Mouse (Mus musculus) embryonic facial prominence, embryonic 11.5 days (tissue): ENCODE results near the gene Tmem266. TPM values are rescaled to one million over a fixed set of nuclear protein-coding genes. Genes with fewer than 3 reads are reported as not detected.

Experiments used
- ATAC-seq: fragments of 200-750 bp; cut with Nextera tagmentation; replicated peaks from 2 replicates; pipeline ENCODE4 v1.8.0; 2017; ENCODE audit warnings: low read depth; ENCODE audit not compliant: insufficient number of reproducible peaks, low FRiP score, low TSS enrichment
- DNase-seq: peaks from one replicate; pipeline ENCODE4 v3.0.0-alpha.2; 2015; ENCODE audit warnings: low spot score
- H3K27ac ChIP-seq: fragments of 300-500 bp; sonication (generic); replicated peaks from 2 replicates; pipeline ENCODE4 v1.5.1; 2014; ENCODE audit warnings: mild to moderate bottlenecking, low read depth, low read length, control low read depth
- H3K27me3 ChIP-seq: fragments of 300-500 bp; sonication (generic); 2 replicates; pipeline ENCODE4 v1.6.1; 2014; ENCODE audit warnings: mild to moderate bottlenecking, low read length, moderate library complexity, mixed read lengths; ENCODE audit not compliant: control insufficient read depth, insufficient read depth
- H3K36me3 ChIP-seq: fragments of 300-500 bp; sonication (generic); replicated peaks from 2 replicates; pipeline ENCODE4 v1.6.1; 2014; ENCODE audit warnings: low read depth, mild to moderate bottlenecking, low read length, moderate library complexity, mixed read lengths; ENCODE audit not compliant: control insufficient read depth, insufficient read depth
- H3K4me1 ChIP-seq: fragments of 300-500 bp; sonication (generic); 2 replicates; pipeline ENCODE4 v1.6.1; 2014; ENCODE audit warnings: low read length, mixed read lengths; ENCODE audit not compliant: control insufficient read depth, insufficient read depth
- H3K4me2 ChIP-seq: fragments of 300-500 bp; sonication (generic); 2 replicates; pipeline ENCODE4 v1.6.1; 2014; ENCODE audit warnings: low read depth, mild to moderate bottlenecking, control low read depth, low read length, moderate library complexity
- H3K4me3 ChIP-seq: fragments of 300-500 bp; sonication (generic); 2 replicates; pipeline ENCODE4 v1.5.1; 2014; ENCODE audit warnings: low read depth, low read length, control low read depth
- H3K9ac ChIP-seq: fragments of 300-500 bp; sonication (generic); replicated peaks from 2 replicates; pipeline ENCODE4 v1.6.1; 2014; ENCODE audit warnings: mild to moderate bottlenecking, control low read depth, low read length
- H3K9me3 ChIP-seq: fragments of 300-500 bp; sonication (generic); replicated peaks from 2 replicates; pipeline ENCODE4 v1.6.1; 2016; ENCODE audit warnings: mild to moderate bottlenecking, low read length, inconsistent platforms, mixed read lengths; ENCODE audit not compliant: control insufficient read depth
- WGBS: fragments of 180-500 bp; shearing (Covaris S2); extraction: QIAGEN DNeasy Blood & Tissue Kit; methylation state at CpG from one replicate; pipeline ENCODE4 v1.1.7; 2014; 5-methylcytosine and 5-hydroxymethylcytosine counted together
- polyA plus RNA-seq: library from polyadenylated mRNA; unstranded; fragments of >200 nt; fragmentation: Nextera tagmentation; extraction: Ambion mirVana; gene quantifications from 2 replicates; pipeline ENCODE4 v1.2.1, GENCODE M21; 2014

Tmem266 gene
- polyA plus RNA-seq, 1 experiment from 2014 or later: 0.17 TPM

DNA sequence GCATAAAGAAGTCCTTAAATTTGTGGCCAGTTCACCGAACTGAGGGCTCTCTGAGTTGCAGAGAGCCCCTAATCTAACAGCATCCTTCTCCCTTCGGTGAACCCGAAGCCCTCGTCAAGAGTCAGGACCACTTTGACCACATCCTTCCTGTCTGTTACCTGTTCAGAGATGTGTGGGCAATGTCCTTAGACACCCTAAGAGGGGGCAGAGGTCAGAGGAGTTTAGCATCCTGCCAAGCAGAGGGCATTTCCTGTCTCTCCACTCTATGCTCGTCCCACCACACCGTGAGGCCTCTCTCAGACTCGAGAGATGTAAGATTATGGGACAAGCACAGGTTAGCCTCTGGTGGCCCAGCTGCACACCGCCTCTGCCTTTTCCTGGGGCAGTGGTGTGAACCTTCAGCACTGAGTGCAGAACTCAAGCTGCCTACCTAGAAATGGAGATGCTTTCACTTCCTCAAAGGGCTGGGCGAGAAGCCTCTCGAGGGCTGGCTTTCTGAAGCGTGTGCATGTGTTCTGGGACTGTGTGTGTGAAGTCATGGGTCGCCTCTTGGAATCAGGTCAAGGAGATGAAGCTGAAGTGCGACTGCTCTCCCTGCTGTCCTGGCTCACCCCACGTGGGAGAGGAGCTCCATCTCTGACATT, 61.3 kb downstream of the Tmem266 start:
- H3K36me3 ChIP-seq: no peaks in the 10 kb centered on the region
- no peak overlapping the region for H3K4me3 ChIP-seq
- H3K9me3 ChIP-seq: no peaks in the 10 kb centered on the region
- ATAC-seq: no peak
- H3K27ac ChIP-seq: no peak overlapping the region
- no peak overlapping the region for H3K4me2 ChIP-seq
- H3K9ac ChIP-seq: no peak overlapping the region
- no peaks in the 10 kb centered on the region for H3K27me3 ChIP-seq
- DNase-seq: no peak
- H3K4me1 ChIP-seq: no peaks in the 10 kb centered on the region
- WGBS: 80% methylated on average over 14 of the region's 14 CpGs

DNA sequence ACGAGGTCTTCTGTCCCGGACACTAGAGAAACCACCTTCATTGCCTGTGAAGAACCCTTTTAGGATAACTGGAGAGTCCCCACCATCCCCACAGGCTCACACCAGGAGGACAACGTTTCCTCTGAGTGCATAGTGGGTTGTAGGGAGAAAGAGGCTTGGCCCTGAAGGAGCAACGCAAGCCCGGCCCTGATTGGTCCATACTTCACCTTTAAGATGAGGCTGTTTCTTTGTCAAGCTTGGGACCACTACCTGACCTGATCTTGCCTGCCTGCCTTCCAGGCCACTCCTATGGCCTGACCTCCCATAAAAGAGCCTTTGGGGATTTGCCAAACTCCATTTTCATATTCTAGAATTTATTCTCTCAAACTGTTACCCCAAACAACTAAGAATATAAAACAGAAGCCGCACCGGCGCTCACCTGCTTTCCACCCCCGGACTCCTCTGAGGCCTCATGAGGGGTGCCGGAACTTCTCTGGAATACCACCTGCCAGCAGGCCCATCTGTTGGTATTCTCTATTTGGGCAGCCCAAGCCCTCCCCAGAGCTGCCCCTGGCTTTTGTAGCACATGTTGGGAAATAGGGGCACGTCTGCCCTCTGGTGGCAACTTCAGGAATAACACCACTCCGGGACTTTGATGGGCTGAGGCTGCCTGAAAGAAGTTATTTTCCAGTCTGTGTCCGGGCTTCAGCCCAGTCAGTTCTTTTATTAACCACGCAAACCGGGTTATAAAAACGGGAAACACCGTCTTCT, 65.4 kb downstream of the Tmem266 start:
- no peaks in the 10 kb centered on the region for H3K9me3 ChIP-seq
- ATAC-seq: no peak
- H3K36me3 ChIP-seq: no peaks in the 10 kb centered on the region
- H3K9ac ChIP-seq: no peak overlapping the region
- no peak overlapping the region for H3K4me2 ChIP-seq
- WGBS: 30% methylated on average over 17 of the region's 17 CpGs
- peak; percentile 88 for DNase-seq
- H3K27me3 ChIP-seq: no peaks in the 10 kb centered on the region
- no peak overlapping the region for H3K4me3 ChIP-seq
- H3K4me1 ChIP-seq: no peaks in the 10 kb centered on the region
- no peak overlapping the region for H3K27ac ChIP-seq

DNA sequence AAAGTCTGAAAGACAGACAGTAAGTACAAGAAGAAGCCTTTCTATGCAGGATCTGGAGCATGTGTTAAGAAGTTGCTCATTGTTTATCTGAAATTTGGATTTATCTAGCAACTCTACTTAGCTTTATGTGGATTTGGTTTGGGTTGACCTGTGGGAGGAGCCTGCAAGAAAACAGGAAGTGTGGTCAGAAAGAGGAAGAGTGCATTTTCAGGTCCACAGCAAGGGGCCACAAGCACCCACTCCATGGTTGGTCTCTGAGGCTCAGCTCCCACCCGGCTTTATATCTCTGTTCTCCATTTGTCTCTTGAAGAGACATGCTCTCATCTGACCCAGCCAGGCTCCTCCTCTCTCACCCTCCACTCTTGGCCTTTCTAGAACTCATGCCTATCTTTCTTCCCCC, 68.9 kb downstream of the Tmem266 start:
- ATAC-seq: no peak
- 88% methylated on average over 1 of the region's 1 CpGs for WGBS
- H3K9ac ChIP-seq: no peak overlapping the region

DNA sequence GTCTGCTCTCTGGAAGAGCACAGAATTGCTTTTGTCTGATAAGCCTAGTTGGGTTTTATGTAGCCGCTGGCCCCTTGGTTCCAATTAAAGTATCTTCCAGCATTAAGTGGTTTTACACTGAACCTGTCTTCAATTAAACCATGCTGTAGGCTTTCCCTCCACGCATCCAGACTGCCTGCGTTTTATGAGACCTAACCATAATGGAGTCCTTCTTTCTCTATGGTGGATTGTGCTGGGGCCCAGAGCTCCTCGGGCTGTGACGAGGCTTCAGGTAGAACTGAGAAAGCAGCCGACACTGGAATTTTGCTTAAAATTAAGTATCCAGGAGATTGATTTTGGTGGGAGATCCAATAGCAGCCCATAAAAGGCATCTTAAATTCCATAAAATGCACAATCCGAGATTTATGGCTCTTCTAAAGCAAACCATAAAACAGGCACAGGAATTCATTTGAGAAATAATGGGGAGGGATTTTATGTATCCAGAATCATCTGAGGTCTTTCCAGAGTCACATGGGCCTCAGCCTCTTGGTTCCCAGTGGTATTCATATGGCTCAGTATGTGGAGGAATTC, 72.4 kb downstream of the Tmem266 start:
- no peak for ATAC-seq
- Histone ChIP-seq H3K9ac (no peak overlapping the region), H3K27ac (no peak overlapping the region), H3K4me1 (no peaks in the 10 kb centered on the region), H3K27me3 (no peaks in the 10 kb centered on the region), H3K36me3 (no peaks in the 10 kb centered on the region), H3K4me2 (no peak overlapping the region), H3K9me3 (no peaks in the 10 kb centered on the region), H3K4me3 (no peak overlapping the region)
- WGBS: 63% methylated on average over 7 of the region's 7 CpGs
- peak; percentile 14 for DNase-seq

More for the DNA sequence above, 68.9 kb downstream of the Tmem266 start:
- Histone ChIP-seq H3K36me3 (no peaks in the 10 kb centered on the region), H3K4me3 (no peak overlapping the region), H3K27ac (no peak overlapping the region), H3K4me1 (no peaks in the 10 kb centered on the region), H3K9me3 (no peaks in the 10 kb centered on the region), H3K27me3 (no peaks in the 10 kb centered on the region), H3K4me2 (no peak overlapping the region)
- DNase-seq: no peak

DNA sequence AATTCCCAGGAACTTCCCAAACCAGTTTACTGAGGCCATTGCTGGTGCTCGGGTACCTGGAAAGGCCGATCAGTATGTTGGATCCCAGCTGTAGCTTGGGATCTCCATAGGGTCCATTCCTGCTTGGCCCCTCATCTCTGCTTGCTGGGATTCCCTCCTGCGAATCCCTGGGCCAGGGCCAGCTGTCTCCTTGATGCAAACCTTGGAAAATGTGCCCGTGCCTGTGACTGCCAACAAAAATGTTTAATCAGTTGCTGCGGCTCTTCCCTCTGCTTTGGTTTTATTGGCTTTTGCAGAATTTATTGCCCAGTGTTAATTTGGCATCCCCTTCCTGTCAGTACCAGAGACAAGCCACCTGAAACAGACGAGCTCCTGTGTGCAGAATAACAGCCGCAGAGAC, 75.6 kb downstream of the Tmem266 start:
- 80% methylated on average over 7 of the region's 7 CpGs for WGBS
- ATAC-seq: no peak
- H3K36me3 ChIP-seq: no peaks in the 10 kb centered on the region
- H3K4me2 ChIP-seq: no peak overlapping the region
- no peaks in the 10 kb centered on the region for H3K27me3 ChIP-seq
- H3K27ac ChIP-seq: no peak overlapping the region
- H3K9me3 ChIP-seq: no peaks in the 10 kb centered on the region
- H3K9ac ChIP-seq: no peak overlapping the region
- H3K4me1 ChIP-seq: peaks cover 3% of the 10 kb centered on the region; the same call in 1 of the 2 replicates
- DNase-seq: no peak
- no peak overlapping the region for H3K4me3 ChIP-seq

DNA sequence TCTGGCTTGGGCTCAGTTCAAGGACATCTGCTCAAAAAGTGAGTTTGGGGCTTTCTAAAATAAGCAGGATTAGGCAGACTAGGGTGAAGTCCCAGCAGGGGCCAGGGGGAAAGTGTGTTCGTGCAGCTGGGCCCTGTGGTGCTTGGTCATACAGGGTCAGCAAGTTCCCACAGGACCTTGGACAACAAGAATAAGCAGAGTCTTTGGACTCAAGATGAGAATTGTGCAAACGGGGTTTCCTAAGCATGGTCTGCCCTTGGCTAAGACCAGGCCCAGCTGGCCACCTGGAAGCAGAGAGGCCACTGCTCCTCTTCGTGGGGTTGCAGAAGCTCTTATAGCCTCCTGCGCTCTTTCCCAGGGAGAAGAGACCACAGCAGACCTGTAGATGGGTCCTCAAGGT, 77.5 kb downstream of the Tmem266 start:
- H3K4me3 ChIP-seq: no peak overlapping the region
- H3K27me3 ChIP-seq: no peaks in the 10 kb centered on the region
- H3K36me3 ChIP-seq: no peaks in the 10 kb centered on the region
- no peak for ATAC-seq
- no peaks in the 10 kb centered on the region for H3K9me3 ChIP-seq
- no peak for DNase-seq
- no peak overlapping the region for H3K4me2 ChIP-seq
- no peak overlapping the region for H3K9ac ChIP-seq
- no peak overlapping the region for H3K27ac ChIP-seq
- H3K4me1 ChIP-seq: peaks cover 6% of the 10 kb centered on the region; the same call in 1 of the 2 replicates
- 87% methylated on average over 4 of the region's 4 CpGs for WGBS

GRCm38 (mm10) chr9:55404976-55405702, 78.4 kb downstream of the Tmem266 start:
- peaks cover 6% of the 10 kb centered on the region; the same call in 1 of the 2 replicates for H3K4me1 ChIP-seq
- no peaks in the 10 kb centered on the region for H3K27me3 ChIP-seq
- DNase-seq (no peak), ATAC-seq (no peak)
- no peak overlapping the region for H3K4me3 ChIP-seq
- 75% methylated on average over 6 of the region's 6 CpGs for WGBS
- H3K9me3 ChIP-seq: no peaks in the 10 kb centered on the region
- no peak overlapping the region for H3K27ac ChIP-seq
- no peak overlapping the region for H3K4me2 ChIP-seq
- no peaks in the 10 kb centered on the region for H3K36me3 ChIP-seq
- no peak overlapping the region for H3K9ac ChIP-seq
